Mouse (Mus musculus): ENCODE data around the gene Catsper1.
"Not testable (repeated sequence)": the region's sequence is repeated elsewhere in the genome, so short reads cannot be mapped to it uniquely, and the experiment has no call there.

Gene Catsper1

DNA sequence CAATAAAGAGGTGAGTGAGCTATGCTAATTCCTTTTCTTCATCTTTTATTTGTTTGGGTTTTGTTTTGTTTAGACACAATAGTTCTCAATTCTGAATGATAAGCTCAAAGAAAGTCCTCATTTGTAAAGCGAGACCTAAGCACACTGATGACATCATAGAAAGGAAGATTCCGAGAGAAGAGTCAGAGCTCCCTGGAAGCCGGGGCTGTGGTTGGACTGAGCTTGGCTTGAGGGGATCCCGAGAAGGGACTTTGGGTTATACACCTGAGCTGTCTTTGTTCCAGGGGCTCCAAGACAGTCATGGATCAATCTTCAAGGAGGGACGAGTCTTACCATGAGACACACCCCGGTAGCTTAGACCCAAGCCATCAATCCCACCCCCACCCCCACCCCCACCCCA lies at the start of gene Catsper1:
Gene Catsper1, plus strand, starts transcription at position 301 of the 400 bp plus-strand sequence.
- no peak for DNase-seq

DNA sequence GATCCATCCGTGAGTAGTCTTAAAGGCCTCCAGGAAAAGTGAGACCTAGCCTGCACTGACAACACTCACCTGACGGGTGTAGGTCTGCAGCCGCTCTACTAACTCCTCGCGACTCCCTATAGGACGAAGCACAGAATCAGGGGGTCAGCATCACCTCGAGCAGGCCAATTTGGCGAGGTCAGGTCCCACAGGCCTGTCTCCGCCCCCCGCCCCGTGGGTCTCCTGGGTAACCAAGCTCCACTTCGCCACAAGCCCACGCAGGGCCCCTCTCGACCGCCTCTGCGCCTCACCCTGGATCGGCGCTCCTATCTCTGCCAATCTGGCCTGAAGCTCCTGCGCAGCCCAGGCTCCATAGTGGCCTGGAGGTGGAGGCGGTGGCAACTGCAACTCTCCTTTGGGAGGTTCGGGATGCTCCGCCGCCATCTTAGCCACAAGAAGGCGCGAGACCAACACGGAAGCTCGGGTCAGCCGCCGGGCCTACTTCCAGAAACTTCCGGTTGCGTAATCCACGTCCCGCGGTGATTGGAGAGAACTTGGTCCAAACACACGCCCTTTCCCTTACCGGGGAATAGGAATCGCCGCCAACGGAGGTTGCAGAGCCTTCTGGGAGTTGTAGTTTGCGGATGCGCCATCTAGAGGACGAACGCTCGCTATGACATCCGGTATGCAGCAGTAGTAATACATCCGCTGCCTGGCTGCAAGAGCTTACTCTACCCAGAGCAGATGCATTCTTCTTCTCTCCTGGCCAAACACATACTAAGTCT lies 40.4 kb upstream of the Catsper1 start, which contains the start of gene Sf3b2:
Gene Sf3b2, minus strand, starts transcription at position 484 of the 764 bp plus-strand sequence.
- DNase-seq: peak; percentile 100

DNA sequence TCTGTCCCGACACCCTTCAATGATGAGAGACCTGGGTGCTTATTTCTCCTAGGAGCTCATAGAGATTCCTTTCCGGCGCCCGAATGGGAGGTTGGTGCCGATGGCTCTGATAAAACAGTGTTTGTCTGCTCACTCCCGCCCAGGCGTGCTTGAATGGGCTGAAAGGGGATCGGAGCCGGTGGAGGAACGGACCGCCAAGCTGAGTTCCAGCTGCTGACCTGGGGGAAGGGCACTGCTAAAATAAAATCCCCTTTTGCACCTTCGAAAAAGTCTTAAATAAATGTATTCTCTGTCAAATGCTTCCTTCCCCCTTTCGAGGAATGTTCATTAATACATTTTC lies 39.8 kb upstream of the Catsper1 start:
- no peak for DNase-seq

DNA sequence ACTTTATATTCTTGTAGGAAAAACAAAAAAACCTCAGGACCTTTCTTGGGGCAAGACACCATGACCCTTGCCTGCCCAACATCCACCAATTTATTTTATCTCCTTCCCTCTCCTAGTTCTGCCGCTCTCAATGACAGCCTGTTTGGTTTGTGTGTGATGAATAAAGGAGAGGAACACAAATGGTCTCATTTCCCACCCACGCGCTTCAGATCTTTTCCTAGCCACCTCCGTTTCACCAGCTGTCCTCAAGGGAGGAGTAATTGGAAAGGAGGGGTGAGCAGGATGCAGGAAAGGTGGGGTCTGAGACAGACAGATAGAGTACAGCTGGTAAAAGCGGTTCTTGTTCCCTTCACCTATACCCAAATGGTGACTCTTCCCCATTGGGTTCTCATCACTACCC lies 38.9 kb upstream of the Catsper1 start:
- DNase-seq: no peak

DNA sequence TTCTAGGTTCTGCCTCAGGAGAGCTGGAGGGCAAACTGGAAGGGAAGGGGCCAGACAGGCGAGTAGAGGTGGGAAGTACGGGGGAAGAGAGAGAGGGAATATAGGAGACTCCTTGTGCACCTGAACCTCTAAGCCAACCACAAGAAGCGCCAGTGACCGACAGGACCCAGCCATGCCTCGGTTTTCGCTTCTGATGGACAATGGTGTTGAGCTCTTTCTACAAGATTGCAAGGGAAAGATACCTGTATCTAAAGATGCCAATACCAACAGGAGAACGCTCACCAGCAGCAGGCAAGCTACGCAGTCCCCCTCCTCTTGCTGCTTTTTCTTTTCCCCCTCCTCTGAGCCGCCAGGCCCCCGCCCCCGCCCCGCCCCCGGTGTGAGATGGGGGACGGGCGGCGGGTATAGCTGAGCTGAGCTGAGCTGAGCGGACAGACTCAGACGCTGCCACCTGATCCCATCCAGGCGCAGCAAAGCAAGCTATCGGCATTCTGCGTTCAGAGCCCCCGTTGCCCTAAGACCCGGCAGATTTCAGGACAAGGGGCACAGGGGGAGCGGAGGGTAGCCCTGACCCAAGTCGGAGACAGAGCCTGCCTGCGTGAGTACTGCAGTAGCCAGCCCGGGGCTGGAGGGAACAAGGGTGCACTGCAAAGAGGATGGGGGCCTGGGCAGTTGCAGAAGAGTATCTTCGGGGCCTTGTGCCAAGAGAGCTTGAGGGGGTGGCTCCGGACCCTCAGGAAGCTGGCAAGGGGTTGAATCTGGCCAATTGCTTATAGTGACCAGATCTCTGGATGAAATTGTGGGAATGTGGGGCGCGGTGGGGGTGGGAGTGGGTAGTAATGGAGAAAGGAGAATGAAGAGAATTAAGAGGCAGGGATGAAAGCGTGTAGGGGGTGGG lies 37.4 kb upstream of the Catsper1 start, which contains the start of gene Gal3st3:
Gene Gal3st3, plus strand, starts transcription at position 429 of the 898 bp plus-strand sequence.
- peak; percentile 74 for DNase-seq

DNA sequence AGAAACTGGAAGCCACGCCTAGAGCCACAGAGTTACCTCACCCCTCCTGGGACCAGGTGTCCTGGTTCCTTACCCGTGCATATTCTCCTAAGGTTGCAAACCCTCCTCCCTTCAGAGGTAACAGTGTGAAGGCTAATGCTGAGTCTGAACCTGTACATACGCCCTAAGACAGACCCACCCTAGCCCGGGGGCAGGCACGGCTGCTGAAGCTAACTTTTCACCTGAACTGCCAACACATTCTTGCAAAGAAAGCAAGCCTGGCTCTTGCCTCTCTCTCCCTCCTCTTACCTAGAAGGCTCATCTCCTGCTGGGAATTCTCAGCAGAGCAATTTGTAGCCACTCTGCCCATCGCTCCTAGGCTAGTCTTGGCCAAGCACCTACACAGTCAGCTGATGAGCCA lies 35.0 kb upstream of the Catsper1 start:
- DNase-seq: no peak

DNA sequence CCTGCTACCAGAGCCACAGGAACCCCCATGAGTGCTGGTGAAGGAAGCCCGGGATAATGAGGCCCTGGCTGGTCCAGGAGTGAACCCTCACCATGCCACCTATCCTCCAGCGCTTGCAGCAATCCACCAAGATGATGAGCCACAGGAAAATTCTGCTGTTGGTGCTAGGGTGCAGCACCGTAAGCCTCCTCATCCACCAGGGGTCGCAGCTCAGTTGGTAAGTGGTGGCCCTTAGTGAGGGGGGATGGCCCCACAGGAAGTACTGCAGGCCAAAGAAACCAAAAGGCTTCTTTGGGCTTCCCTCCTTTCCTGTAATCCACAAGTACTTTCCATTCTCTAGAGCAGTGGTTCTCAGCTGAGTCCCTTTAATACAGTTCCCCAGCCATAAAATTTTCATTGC lies 33.1 kb upstream of the Catsper1 start:
- DNase-seq: peak; percentile 67

DNA sequence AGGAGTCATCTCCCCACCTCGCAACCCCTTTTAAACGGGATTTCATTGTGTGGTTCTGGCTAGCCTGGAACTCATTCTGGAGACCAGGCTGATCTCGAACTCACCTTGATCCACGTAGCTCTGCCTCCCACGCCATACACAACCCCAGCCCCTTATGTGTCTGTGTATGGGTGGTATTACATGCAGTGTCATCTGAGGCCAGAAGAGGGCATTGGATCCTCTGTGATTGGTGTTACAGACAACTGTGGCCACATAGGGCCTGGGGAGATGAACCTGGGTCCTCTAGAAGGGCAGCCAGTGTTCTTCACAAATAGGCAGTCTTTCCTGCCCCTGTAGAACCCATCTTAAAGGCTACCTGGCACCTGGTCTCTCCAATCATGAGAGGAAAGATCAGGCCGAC lies 29.3 kb upstream of the Catsper1 start:
- peak; percentile 26 for DNase-seq

DNA sequence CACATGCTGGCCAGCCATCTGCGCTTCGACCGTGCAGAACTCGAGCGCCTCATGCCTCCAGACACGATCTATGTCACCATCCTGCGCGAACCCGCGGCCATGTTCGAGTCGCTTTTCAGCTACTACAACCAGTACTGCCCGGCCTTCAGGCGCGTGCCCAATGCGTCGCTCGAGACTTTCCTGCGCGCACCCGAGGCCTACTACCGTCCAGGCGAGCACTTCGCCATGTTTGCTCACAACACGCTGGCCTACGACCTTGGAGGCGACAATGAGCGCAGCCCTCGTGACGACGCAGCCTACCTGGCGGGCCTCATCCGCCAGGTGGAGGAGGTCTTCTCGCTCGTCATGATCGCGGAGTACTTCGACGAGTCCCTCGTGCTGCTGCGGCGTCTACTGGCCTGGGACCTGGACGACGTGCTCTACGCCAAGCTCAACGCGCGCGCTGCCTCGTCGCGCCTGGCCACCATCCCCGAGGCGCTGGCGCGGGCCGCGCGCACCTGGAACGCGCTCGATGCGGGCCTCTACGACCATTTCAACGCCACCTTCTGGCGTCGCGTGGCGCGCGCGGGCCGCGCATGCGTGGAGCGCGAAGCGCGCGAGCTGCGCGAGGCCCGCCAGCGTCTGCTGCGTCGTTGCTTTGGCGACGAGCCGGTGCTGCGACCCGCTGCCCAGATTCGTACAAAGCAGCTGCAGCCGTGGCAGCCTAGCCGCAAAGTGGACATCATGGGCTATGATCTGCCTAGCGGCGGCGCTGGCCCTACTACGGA lies 28.4 kb upstream of the Catsper1 start:
- DNase-seq: peak; percentile 38

DNA sequence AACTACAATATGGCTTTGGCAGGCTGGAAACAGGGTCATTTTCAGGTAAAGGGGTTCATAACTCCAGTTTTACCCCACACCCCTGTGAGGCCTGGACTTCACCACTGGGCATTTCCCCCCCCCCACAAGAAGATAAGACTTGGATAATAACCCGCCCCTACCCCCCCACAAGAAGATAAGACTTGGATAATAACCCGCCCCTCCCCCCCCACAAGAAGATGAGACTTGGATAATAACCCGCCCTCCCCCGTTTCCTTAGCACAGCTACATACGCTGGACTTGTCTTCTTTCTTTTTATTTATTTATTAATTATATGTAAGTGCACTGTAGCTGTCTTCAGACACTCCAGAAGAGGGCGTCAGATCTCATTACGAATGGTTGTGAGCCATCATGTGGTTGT lies 26.5 kb upstream of the Catsper1 start:
- DNase-seq: peak; percentile 71

DNA sequence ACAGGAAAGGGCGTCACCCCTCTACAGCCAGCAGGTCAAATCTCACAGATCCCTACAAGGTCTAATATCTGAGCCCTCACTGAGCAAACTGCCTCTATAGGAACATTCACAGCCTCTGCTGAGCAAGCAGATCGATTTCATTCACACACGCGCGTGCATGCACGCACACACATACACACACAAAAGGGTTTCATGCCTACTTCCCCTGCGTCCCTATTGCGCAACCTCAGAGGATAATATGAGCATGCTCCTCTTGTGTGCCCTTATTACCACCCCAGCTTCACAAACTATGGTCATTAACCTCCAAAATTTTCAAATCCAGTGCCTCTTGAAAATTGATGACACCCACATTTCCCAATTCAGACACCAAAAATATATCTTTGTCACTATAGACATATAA lies 22.4 kb upstream of the Catsper1 start:
- DNase-seq: no peak

DNA sequence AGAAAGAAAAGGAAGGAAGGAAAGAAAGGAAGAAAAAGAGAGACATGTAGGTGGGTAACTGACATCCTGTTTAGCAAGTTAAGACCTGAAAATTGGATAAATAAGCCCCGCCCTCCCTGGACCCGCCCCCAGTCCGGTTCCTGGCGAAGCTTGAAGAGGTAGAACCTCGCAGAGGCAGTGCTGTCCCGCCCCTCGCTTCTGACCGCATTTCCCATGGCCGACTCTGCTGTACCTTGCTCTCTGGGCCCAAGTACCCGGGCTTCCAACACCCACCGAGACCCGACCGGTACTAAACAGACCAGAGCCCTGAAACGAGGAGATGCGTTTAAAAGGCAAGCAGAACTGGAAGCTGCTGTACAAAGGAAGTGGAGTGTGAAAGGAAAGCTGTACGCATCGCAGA lies 11.7 kb upstream of the Catsper1 start:
- DNase-seq: no peak

DNA sequence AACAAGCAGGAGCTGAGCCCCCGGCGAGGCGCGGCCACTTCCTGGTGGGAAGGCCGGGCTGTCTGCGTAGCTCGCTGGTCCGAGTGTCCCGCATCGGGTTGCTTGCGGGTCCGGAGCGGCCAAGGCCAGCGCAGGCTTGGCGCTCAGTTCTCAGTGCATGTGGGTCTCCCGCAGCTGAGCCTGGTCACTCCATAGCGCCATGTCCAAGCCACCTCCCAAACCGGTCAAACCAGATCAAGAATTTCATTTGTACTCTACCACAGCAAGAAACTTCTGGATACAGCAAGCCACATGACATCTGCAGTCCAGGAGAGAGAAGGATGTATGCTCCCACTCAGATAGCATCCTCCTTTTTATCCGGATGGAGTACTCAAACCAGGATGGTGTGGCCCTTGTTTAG lies 7.6 kb upstream of the Catsper1 start:
- no peak for DNase-seq

DNA sequence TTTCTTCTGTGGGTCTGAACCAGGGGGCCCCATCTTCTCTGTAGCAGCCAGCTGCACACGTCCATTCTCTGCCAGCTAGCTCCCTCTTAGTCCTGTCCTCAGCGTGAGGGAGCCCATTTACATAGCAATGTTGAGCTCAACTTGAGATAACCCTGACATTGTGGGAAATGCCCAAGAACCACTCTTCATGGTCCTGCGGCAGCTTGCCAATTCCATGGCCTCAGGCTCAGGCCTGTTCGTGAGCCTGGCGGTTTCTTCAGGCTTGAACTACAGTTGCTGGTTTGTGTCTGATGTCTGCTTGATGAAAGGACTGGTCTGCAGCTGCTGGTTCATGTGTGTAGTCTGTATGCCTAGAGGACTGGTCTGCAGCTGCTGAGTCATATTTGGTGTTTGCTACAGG lies 800 bp upstream of the Catsper1 start:
- no peak for DNase-seq

DNA sequence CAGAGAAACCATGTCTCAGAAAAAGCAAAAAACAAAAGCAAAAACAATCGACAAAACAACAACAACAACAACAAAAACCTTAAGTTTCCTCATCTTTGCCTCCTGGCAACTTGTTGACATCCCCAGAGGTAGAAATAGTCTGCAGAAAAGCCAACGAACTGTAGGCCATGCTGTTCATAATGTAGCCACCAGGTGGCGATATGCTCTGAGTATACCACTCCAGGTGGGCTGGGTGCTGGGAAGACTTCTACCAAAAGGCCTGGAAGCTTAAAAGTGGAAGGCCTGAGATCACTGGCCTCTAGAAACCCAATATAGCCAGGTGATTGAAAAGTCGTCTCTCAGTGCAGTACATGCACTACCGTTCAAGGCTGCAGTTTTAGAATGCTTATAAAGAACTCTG lies 2.4 kb downstream of the Catsper1 start:
- DNase-seq: peak; percentile 80

DNA sequence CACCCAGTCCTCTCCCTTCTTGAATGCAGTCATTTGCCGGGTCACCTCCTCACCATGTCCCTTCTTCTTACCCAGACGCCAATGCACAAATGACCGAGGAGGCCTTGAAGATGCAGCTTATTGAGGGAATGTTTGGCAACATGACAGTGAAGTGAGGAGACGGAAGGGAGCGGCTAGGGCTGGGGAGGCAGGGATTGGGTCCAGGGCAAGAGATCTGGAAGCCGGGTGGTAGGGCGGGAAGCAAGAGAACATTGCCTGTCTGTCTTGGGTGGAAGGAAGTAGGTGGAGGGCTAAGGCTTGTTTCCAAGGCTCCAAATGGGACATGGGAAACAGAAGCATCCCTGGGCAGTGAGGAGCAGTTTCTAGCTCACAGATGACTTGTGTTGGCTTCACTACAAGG lies 5.8 kb downstream of the Catsper1 start:
- no peak for DNase-seq

DNA sequence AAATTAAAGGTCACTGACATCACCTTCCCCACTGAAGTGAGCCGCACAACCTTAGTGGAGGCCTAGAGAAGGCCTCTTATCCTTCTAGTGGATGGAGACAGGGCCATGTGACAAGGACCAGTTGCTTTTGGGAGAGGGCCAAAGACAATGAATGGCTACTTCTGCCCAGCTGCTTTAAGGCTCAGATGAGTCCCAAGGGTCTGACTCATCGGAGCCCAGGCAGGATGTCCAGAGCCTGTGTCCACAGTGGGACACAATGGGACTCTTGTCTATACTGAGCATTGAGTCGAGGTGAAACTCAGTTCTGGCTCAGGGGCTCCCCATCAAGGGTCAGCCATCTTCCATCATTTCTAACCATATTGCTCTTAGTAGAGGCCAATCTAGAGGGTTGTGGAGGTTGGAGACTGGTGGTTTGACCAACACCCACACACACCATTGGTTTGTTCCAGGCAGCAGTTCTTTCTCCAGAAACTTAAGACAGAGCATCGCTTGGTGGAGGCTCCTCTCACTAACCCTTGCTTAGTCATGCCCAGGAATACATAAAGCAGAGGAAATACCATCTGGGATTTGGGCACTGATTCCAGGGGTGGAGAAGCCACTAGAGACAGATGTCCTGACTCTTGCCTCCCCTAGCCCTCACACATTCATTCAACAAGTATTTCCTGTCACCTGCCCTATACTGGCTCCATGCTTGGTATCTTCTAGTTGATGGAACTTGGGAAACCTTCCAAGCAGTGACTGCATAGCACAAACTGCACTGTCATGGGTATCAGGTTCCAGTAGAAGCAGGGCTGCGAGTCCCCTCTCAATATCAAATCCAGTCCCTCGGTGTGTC lies 10.0 kb downstream of the Catsper1 start:
- DNase-seq: peak; percentile 10

DNA sequence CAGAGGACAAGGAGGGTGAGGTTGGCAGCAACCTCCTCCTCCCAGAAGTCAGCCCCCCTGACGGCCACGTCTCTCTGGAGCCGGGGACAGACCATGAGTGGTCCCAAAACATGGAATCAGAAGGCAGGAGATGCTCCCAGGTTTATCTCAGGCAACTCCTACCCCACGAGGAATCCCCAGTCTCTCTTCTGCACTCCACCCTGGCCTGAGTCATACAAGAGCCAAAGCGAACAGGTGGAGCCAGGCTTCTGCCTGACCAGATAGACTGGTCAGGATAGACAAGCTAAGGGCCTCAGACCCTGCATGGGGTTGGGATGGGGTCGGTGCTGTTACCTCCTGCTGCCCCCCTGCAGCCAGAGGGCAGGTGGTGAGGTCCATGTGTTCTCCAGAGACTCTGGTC lies 12.5 kb downstream of the Catsper1 start:
- no peak for DNase-seq

DNA sequence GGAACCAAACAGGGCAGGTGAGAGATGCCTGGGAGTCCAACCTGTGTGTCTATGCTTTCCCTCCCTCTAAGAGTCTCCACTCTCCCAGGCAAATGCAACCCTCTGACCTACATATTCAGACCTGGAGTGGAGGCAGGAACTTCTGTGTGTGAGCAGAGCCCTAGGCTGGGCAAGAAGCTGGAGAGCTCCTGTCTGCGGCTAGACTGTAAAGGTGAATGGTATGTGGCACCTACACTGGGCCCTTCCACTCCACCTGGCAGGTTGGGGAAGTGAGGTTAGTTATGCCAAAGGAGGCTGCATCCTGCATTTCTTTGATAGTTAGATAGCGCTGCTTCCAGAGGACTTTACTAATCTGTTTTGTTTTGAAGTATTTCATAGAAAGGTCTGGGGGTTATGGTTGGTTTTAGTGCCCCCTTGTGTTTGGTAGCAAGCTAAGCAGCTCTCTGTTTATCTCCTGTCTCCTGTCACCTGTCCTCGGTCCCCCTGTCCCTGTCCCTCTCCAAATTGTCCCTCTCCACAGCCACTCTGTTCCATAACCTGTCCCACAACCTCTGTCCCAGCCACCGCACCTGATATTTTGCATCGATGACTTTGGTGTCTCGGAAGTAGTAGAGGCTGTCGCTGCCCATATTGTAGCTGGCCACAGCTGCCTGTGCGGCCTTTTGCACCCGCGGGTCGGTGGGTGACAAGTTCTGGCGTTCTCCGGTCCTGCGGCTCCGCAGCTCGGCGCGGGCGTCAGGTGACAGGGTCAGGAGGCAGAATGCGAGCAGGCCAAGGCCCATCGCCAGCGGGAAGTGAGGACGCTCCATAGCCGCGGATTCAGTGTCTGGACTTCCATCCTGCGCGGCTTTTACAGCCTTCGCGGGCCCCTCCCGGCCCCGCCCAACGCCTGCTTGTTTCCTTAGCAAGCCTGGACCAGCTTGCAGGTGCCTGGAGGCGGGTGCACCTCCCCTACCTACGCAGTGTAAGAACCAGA lies 13.3 kb downstream of the Catsper1 start:
- peak; percentile 70 for DNase-seq

DNA sequence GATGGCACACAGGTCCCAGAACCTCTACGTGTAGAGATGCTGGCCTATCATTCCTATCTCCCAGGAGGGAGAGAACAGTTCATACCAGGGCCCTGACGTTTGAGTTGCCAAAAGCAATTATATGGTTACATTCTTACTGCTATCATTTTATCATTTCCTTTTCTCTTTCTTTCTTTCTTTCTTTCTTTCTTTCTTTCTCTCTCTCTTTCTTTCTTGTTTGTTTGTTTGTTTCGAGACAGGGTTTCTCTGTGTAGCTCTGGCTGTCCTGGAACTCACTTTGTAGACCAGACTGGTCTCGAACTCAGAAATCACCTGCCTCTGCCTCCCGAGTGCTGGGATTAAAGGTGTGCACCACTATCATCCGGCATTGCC lies 13.9 kb downstream of the Catsper1 start, which contains the start of gene Cst6:
Gene Cst6, minus strand, starts transcription at position 73 of the 372 bp plus-strand sequence.
- not testable (repeated sequence) for DNase-seq

DNA sequence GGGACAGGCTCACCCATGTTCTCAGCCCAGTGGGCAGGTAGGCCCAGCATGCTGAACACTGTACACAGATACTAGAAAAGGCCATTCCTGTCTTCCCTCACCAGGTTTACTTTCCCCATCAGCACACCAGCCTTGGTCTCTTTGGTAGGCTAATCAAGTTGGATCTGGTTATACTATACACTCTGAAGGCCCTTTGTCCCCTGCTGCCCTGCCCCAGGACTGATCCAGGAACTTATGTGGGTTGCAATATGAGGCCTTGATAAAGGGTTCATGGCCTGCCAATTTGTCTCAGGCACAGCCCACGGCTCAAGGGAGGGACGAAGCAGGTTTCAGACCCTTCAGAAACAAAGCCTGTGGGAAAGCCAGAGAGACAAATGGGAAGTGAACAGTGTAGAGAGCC lies 18.1 kb downstream of the Catsper1 start:
- no peak for DNase-seq
